Mouse (Mus musculus): ENCODE measurements around the gene Gm17693. TPM values are rescaled to one million over a fixed set of nuclear protein-coding genes. Genes with fewer than 3 reads are reported as not detected.
"Not testable (repeated sequence)": the region's sequence is repeated elsewhere in the genome, so short reads cannot be mapped to it uniquely, and the experiment has no call there.

Gene Gm17693
- not detected in 2 replicates for polyA plus RNA-seq (2015; fragmentation: Nextera tagmentation; extraction: Ambion mirVana)

- H3K27me3 ChIP-seq; H3K36me3 ChIP-seq; H3K4me3 ChIP-seq (replicated peaks); H3K4me1 ChIP-seq; H3K9ac ChIP-seq; H3K27ac ChIP-seq (replicated peaks); H3K9me3 ChIP-seq (replicated peaks); H3K4me2 ChIP-seq (replicated peaks); ATAC-seq (ENCODE audit: insufficient number of reproducible peaks, low FRiP score, low TSS enrichment, low read depth): not testable (repeated sequence)
- no CpG with 5 or more reads among the region's 4 CpGs for WGBS
Measured at GRCm38 (mm10) chrX:125705144-125705543, at the start of gene Gm17693. Gene Gm17693, plus strand, starts transcription at chrX:125705444.
